Comparison of ENCODE assay signal across 11 mouse cellular contexts in the genomic region with DNA sequence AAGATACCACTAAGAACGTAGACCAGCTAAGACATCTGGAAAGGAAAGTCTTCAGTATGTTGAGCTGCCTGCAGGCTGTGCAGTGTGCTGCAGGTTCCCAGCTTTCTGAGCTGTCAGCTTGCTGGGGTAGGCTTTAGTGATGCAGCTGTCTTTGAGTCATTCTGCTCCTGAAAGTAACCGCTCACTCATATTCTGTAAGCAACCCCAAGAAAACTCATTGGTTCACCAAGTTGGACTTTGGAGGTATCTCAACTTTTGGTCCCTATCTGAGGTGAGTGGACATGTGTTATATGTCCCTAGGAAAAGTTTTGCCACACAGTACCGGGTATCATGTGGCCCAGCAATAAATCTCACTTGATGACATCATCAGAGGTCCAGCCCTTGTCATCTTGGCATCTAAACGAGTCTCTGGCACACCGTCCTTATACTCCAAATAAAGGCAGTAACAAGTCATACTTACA. TPM values are rescaled to one million over a fixed set of nuclear protein-coding genes. Genes with fewer than 3 reads are reported as not detected.
A peak's percentile ranks its signal among the peaks of the same experiment; 100 is the strongest.
DNase-seq lines count a peak whose midpoint lies in the region; ATAC-seq and TF ChIP-seq lines count a peak whose summit lies in the region.
"Had no signal": no experiment of that assay in that cellular context is flagged by ENCODE, and none has a peak within 500 bp of the region (broad histone marks: within the 10 kb centered on the region; RNA-seq: fewer than 3 reads in every experiment).

No protein-coding gene starts in this region.

- 0 out of 2 replicates have a peak, but pooled peaks cover 2% of the 10 kb centered on the region for H3K36me3 ChIP-seq in heart, embryonic 16.5 days (ENCODE audit: control insufficient read depth, insufficient read depth)
- H3K36me3 ChIP-seq in stomach, postnatal 0 days (ENCODE audit: control insufficient read depth, insufficient read depth, low read length) = no peaks in the 10 kb centered on the region
- H3K36me3 ChIP-seq: hindbrain, embryonic 13.5 days; limb, embryonic 13.5 days had no signal

- peak; percentile 16 for TF ChIP-seq CTCF in stomach, postnatal 0 days (IDR thresholded peaks at IDR 0.05; ENCODE audit: low read depth)
- no peak for TF ChIP-seq CTCF in left cerebral cortex, adult 2 months (IDR thresholded peaks at IDR 0.05)

- H3K9ac ChIP-seq in heart, embryonic 16.5 days (ENCODE audit: low read length) = no peak overlapping the region
- H3K9ac ChIP-seq in stomach, postnatal 0 days (ENCODE audit: low read length) = no peak overlapping the region
- H3K9ac ChIP-seq: hindbrain, embryonic 13.5 days; limb, embryonic 13.5 days had no signal

- H3K27me3 ChIP-seq in heart, embryonic 16.5 days (ENCODE audit: control insufficient read depth, insufficient read depth, low read length) = no peaks in the 10 kb centered on the region
- no peaks in the 10 kb centered on the region for H3K27me3 ChIP-seq in stomach, postnatal 0 days (ENCODE audit: control insufficient read depth, insufficient read depth, low read length)
- H3K27me3 ChIP-seq: hindbrain, embryonic 13.5 days; limb, embryonic 13.5 days had no signal

- no peak for DNase-seq in heart, postnatal 36 days
- DNase-seq in urinary bladder, postnatal 14 days (ENCODE audit: low spot score) = peak; percentile 20
- DNase-seq in urinary bladder, postnatal 10 days (ENCODE audit: low spot score) = no peak
- peak; percentile 39 for DNase-seq in heart, postnatal 4 days
- no peak for DNase-seq in stomach, postnatal 0 days (ENCODE audit: low spot score)
- no peak for DNase-seq in left cerebral cortex, adult 2 months (ENCODE audit: extremely low spot score in 1 of 2, low spot score in 2 of 2)
- DNase-seq: right cerebral cortex, adult 18-20 months had no signal

- peak; percentile 39; the same call in 1 of the 2 replicates for ATAC-seq in heart, embryonic 16.5 days (replicated peaks; ENCODE audit: extremely low read depth, insufficient read depth, low FRiP score)
- ATAC-seq in stomach, postnatal 0 days (ENCODE audit: low FRiP score, low TSS enrichment) = peak; percentile 54; the same call in 1 of the 2 replicates

- WGBS in heart, embryonic 16.5 days = 46% methylated on average over 5 of the region's 5 CpGs
- 44% methylated on average over 5 of the region's 5 CpGs for WGBS in stomach, postnatal 0 days

- TF ChIP-seq EP300 in stomach, postnatal 0 days (optimal IDR thresholded peaks at IDR 0.05) = no peak

- peak overlapping the region; percentile 12 for H3K27ac ChIP-seq in heart, embryonic 16.5 days (ENCODE audit: low read length)
- peak overlapping the region; percentile 77 for H3K27ac ChIP-seq in stomach, postnatal 0 days (replicated peaks)
- H3K27ac ChIP-seq in left cerebral cortex, adult 2 months = no peak overlapping the region
- H3K27ac ChIP-seq: hindbrain, embryonic 13.5 days; limb, embryonic 13.5 days; midbrain, embryonic 10.5 days had no signal

- H3K4me3 ChIP-seq in heart, embryonic 16.5 days (ENCODE audit: low read length) = no peak overlapping the region
- no peak overlapping the region for H3K4me3 ChIP-seq in stomach, postnatal 0 days (ENCODE audit: low read depth, low read length)
- no peak overlapping the region for H3K4me3 ChIP-seq in left cerebral cortex, adult 2 months
- H3K4me3 ChIP-seq: hindbrain, embryonic 13.5 days; limb, embryonic 13.5 days; midbrain, embryonic 10.5 days had no signal

- intact Hi-C loops in heart, postnatal 36 days (cut with DNase I) = no loop called here
- intact Hi-C loops in left cerebral cortex, adult 2 months (cut with DNase I) = no loop called here

- H3K9me3 ChIP-seq in heart, embryonic 16.5 days (replicated peaks; ENCODE audit: control insufficient read depth, low read length) = no peaks in the 10 kb centered on the region
- no peaks in the 10 kb centered on the region for H3K9me3 ChIP-seq in stomach, postnatal 0 days (ENCODE audit: control insufficient read depth, low read length)
- H3K9me3 ChIP-seq: hindbrain, embryonic 13.5 days; limb, embryonic 13.5 days; midbrain, embryonic 10.5 days had no signal

- no peak overlapping the region for H3K4me2 ChIP-seq in heart, embryonic 16.5 days (ENCODE audit: low read depth, low read length)
- no peak overlapping the region for H3K4me2 ChIP-seq in stomach, postnatal 0 days (replicated peaks; ENCODE audit: low read depth)
- H3K4me2 ChIP-seq: hindbrain, embryonic 13.5 days; limb, embryonic 13.5 days had no signal

- peaks cover 56% of the 10 kb centered on the region for H3K4me1 ChIP-seq in heart, embryonic 16.5 days (ENCODE audit: control insufficient read depth, insufficient read depth, low read length)
- H3K4me1 ChIP-seq in stomach, postnatal 0 days (replicated peaks; ENCODE audit: control insufficient read depth, insufficient read depth) = no peaks in the 10 kb centered on the region

RNA-seq across cellular contexts. Expression of a gene that starts 20.3 kb away (rescaled TPM):
- polyA plus RNA-seq in heart, embryonic 16.5 days (2015; fragmentation: Nextera tagmentation; extraction: Ambion mirVana) = 6.6 and 7.8 TPM in 2 replicates
- total RNA-seq in heart, postnatal 36 days (2021) = 10 to 100 TPM; 48.4 to 52.2 TPM
- total RNA-seq in heart, postnatal 4 days (2021) = 10 to 100 TPM; 42.0 to 44.3 TPM
- polyA plus RNA-seq in stomach, postnatal 0 days (2015; fragmentation: Nextera tagmentation; extraction: Ambion mirVana) = 5.8 and 6.4 TPM in 2 replicates
- 10 to 100 TPM; 60.8 to 66.7 TPM for total RNA-seq in left cerebral cortex, adult 2 months (2021)

RNA-seq across cellular contexts. Expression of a gene that starts 52.0 kb away (rescaled TPM):
- 3.0 and 3.6 TPM in 2 replicates for polyA plus RNA-seq in heart, embryonic 16.5 days (2015; fragmentation: Nextera tagmentation; extraction: Ambion mirVana)
- 1 to 10 TPM; 6.1 to 6.4 TPM for total RNA-seq in heart, postnatal 36 days (2021)
- total RNA-seq in heart, postnatal 4 days (2021) = 10 to 100 TPM; 13.8 to 14.1 TPM
- polyA plus RNA-seq in stomach, postnatal 0 days (2015; fragmentation: Nextera tagmentation; extraction: Ambion mirVana) = 3.8 and 4.4 TPM in 2 replicates
- 10 to 100 TPM; 83.8 to 85.9 TPM for total RNA-seq in left cerebral cortex, adult 2 months (2021)

Comparison
In these comparisons a context has a peak if more than half of its experiments do, and no peak if none do; other contexts are left out.
1. DNase-seq: peak in urinary bladder, postnatal 14 days (single experiment) and heart, postnatal 4 days (single experiment); none in heart, postnatal 36 days (0 of 2), urinary bladder, postnatal 10 days (single experiment), stomach, postnatal 0 days (single experiment) and left cerebral cortex, adult 2 months (0 of 2).
2. RNA of a gene that starts 52.0 kb away (total RNA-seq): 83.8 to 85.9 TPM in left cerebral cortex, adult 2 months; 13.8 to 14.1 TPM in heart, postnatal 4 days and 6.1 to 6.4 TPM in heart, postnatal 36 days; every median in the first group is over 4 times any median in the second.